Mouse (Mus musculus): Measurements from ENCODE around the gene Smo. TPM values are rescaled to one million over a fixed set of nuclear protein-coding genes. Genes with fewer than 3 reads are reported as not detected.

Gene Smo
- 30.0 and 30.6 TPM in 2 replicates for polyA plus RNA-seq (2012; ENCODE audit: low replicate concordance)

GRCm38 (mm10) chr6:29735336-29735688 lies at the start of gene Smo:
Smo (plus strand) TSS chr6:29735503.

GRCm38 (mm10) chr6:29693953-29694352 lies 41.4 kb upstream of the Smo start, which contains the start of gene Tspan33:
Tspan33 (plus strand) TSS chr6:29694222.

GRCm38 (mm10) chr6:29767813-29768660 lies 32.7 kb downstream of the Smo start, which contains the start of gene Ahcyl2:
Ahcyl2 (plus strand) TSS chr6:29768011.

Other genes starting within 250 kb of the Smo start
- 0.56 and 1.5 TPM in 2 replicates for gene Kcp, start 227.6 kb upstream of the Smo start, polyA plus RNA-seq (2012; ENCODE audit: low replicate concordance)
- gene Irf5, start 208.9 kb upstream of the Smo start, polyA plus RNA-seq (2012; ENCODE audit: low replicate concordance) = 30.4 and 53.8 TPM in 2 replicates
- gene Tnpo3, start 125.6 kb upstream of the Smo start, polyA plus RNA-seq (2012; ENCODE audit: low replicate concordance) = 21.6 and 24.5 TPM in 2 replicates
- gene Tspan33, start 41.3 kb upstream of the Smo start, polyA plus RNA-seq (2012; ENCODE audit: low replicate concordance) = 133 and 205 TPM in 2 replicates
- gene Ahcyl2, start 32.5 kb downstream of the Smo start, polyA plus RNA-seq (2012; ENCODE audit: low replicate concordance) = 47.0 and 85.5 TPM in 2 replicates
- 0.20 and 0.34 TPM in 2 replicates for gene Strip2, start 181.5 kb downstream of the Smo start, polyA plus RNA-seq (2012; ENCODE audit: low replicate concordance)

All from leukemia stem cell, adult 10-12 weeks (primary cell).